Mouse (Mus musculus): ENCODE measurements around the gene Olfr1361. TPM values are rescaled to one million over a fixed set of nuclear protein-coding genes. Genes with fewer than 3 reads are reported as not detected.
A peak's percentile ranks its signal among the peaks of the same experiment; 100 is the strongest.

Gene Olfr1361
- not detected in 2 replicates for polyA plus RNA-seq (2012; ENCODE audit: insufficient read depth, insufficient read length, low replicate concordance, missing spikeins)

DNA sequence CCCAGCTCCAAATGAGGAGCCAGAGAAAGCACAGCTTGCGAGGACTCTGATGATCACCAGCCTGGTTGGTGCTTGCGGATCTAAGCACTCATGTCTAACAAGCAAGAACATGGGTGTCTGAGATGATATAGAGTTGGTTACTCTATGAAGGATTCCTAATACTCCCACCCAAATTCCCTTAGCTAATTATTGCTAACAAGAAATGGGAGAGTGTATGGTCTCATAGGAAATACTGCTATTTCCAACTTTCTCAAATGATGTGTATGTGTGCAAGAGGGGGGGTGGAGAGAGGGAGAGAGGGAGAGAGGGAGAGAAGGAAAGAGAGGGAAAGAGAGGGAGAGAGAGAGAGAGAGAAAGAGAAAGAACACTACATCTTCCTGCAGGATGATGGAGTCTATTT is at the start of gene Olfr1361:
TSS of gene Olfr1361 (minus strand) at position 101 of the 400 bp plus-strand sequence.
- 74% methylated on average over 2 of the region's 2 CpGs for WGBS
- Histone ChIP-seq H3K4me3 (ENCODE audit: insufficient read depth, low read depth, low read length) (no peak within 1 kb of the TSS), H3K27ac (ENCODE audit: insufficient read depth, low read depth, low read length) (no peak within 1 kb of the TSS), H3K4me1 (ENCODE audit: control insufficient read depth, insufficient read depth, low read length) (no peaks in the 10 kb centered on the region)
- TF ChIP-seq POLR2A (IDR thresholded peaks at IDR 0.05; ENCODE audit: insufficient read depth, low read depth, low read length) (no peak), CTCF (IDR thresholded peaks at IDR 0.05; ENCODE audit: insufficient read depth, low read depth, low read length) (no peak)

DNA sequence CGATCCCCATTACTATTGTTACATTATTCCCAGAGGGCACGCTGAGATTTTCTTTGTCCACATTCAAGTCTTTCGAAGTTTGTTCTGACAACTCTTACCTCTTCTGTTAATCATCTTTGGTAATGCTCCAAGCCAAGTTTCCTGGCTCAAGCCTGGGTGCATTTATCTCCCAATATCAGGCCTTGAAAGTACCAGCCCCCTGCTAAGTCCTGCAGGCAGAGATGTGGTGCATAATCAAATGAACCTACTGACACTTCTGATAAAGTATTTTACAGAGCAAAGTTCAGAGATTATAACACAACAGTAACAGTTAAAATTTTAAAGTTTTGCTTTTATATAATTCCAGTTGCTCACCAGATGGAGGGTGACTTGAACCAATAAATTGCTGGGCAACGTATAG is 48.5 kb upstream of the Olfr1361 start:
- no peaks in the 10 kb centered on the region for H3K4me1 ChIP-seq (ENCODE audit: control insufficient read depth, insufficient read depth, low read length)
- WGBS: 37% methylated on average over 4 of the region's 4 CpGs
- no peak overlapping the region for H3K4me3 ChIP-seq (ENCODE audit: insufficient read depth, low read depth, low read length)
- H3K27ac ChIP-seq (ENCODE audit: insufficient read depth, low read depth, low read length): no peak overlapping the region
- TF ChIP-seq POLR2A (IDR thresholded peaks at IDR 0.05; ENCODE audit: insufficient read depth, low read depth, low read length) (no peak), CTCF (IDR thresholded peaks at IDR 0.05; ENCODE audit: insufficient read depth, low read depth, low read length) (no peak)

DNA sequence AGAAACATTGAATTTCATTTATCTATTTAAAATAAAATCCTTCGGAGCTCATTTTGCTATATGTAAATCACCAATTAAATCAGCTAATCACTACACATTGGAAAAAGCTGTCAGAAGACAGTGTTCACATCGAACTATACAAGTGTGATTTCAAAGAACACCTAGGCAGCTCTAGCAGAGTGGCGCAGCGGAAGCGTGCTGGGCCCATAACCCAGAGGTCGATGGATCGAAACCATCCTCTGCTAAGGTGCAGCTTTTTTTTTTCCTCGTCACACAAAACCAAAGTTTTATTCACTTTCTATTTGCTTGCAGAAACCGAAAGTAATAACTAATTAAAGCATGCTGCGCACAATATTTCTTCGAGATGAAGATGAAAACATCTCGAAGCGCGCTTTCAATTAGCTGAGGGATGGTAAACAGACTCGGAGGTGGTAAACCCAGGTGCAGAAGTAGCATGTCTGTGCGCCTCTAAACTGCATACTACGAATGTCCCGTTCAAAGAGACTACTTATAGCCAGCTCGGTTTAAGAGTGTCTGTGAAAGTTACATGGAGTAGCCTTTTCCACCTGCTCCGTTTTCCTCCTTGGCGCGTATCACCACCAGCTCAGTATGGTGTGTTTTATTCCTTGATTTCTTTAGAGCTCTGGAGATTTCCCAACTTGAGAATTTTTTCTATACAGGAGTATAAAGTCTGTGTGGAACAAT is 47.8 kb upstream of the Olfr1361 start:
- 5% methylated on average over 22 of the region's 22 CpGs for WGBS
- Histone ChIP-seq H3K4me1 (ENCODE audit: control insufficient read depth, insufficient read depth, low read length) (no peaks in the 10 kb centered on the region), H3K4me3 (ENCODE audit: insufficient read depth, low read depth, low read length) (peak overlapping the region; percentile 16), H3K27ac (ENCODE audit: insufficient read depth, low read depth, low read length) (no peak overlapping the region)
- TF ChIP-seq CTCF (IDR thresholded peaks at IDR 0.05; ENCODE audit: insufficient read depth, low read depth, low read length) (no peak), POLR2A (IDR thresholded peaks at IDR 0.05; ENCODE audit: insufficient read depth, low read depth, low read length) (no peak)

DNA sequence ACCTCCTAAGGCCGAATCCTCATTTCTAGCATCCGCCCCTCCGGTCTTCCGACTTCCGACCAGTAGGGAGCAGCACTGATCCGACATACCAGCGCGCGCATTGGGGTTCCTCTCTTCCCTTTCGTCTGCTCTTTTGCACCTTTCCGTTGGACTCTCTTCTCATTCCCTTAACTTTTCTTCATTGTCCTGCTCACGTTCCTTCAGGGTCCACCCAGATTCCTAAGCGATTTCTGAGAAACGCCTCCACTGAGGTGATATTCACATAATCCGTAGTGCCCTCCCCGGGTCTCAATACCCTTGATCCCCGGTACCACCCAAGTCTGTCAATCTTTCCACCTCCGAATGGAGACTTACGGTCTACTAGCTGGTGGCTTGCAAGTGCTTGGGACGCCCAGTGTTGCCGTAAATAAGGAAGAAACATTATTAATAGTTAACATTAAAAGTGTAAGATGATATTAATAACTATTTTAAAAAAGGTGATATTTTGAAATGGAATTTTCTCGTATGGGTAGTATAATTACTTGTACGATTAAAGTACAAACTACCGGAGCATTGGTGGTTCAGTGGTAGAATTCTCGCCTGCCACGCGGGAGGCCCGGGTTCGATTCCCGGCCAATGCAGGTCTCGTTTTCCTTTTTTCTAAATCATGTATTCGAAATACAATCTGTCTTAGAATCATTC is 47.0 kb upstream of the Olfr1361 start:
- WGBS: under 1% methylated on average over 32 of the region's 32 CpGs
- no peaks in the 10 kb centered on the region for H3K4me1 ChIP-seq (ENCODE audit: control insufficient read depth, insufficient read depth, low read length)
- TF ChIP-seq CTCF (IDR thresholded peaks at IDR 0.05; ENCODE audit: insufficient read depth, low read depth, low read length) (peak; percentile 60; the same call in 1 of the 2 replicates), POLR2A (IDR thresholded peaks at IDR 0.05; ENCODE audit: insufficient read depth, low read depth, low read length) (no peak)
- peak overlapping the region; percentile 88 for H3K27ac ChIP-seq (ENCODE audit: insufficient read depth, low read depth, low read length)
- peak overlapping the region; percentile 86 for H3K4me3 ChIP-seq (ENCODE audit: insufficient read depth, low read depth, low read length)

DNA sequence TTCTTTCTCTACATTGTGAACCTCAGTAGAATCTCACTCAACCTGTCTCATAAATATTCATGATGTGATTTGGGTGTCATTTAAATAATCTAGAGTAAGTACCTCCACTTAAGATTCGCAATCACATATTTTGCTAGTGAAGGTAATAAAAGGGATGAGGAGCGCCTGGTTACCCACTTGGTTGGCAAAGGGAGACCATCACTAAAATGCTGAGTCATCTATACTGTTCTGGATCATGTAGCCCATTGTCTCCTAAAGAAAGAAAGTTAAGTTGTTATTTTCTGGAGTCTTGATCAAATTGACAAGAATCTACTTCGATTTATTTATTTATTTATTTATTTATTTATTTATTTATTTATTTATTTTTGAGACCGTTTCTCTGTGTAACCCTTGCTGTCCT is 43.5 kb upstream of the Olfr1361 start:
- H3K4me3 ChIP-seq (ENCODE audit: insufficient read depth, low read depth, low read length): no peak overlapping the region
- TF ChIP-seq CTCF (IDR thresholded peaks at IDR 0.05; ENCODE audit: insufficient read depth, low read depth, low read length) (no peak), POLR2A (IDR thresholded peaks at IDR 0.05; ENCODE audit: insufficient read depth, low read depth, low read length) (no peak)
- H3K4me1 ChIP-seq (ENCODE audit: control insufficient read depth, insufficient read depth, low read length): no peaks in the 10 kb centered on the region
- no peak overlapping the region for H3K27ac ChIP-seq (ENCODE audit: insufficient read depth, low read depth, low read length)
- WGBS: 69% methylated on average over 4 of the region's 4 CpGs

DNA sequence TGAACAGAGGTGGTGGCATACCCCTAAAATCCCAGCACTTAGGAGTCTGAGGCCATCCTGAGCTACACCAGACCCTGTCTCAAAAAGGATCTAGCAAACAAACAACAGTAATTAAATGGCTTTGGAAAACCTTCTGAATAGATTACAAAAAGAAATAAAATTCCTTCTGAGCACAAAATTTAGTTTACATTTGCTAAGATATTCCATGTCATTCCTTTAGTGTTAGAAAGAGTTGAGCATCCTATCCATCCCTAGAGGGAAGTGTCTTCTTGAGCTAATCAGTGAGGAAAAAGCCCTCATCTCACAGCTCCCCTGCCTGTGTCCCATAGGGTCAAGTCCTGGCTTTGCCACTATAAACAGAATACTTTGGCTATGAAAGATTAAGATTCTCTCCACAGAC is 34.6 kb upstream of the Olfr1361 start, which contains the start of gene Olfr1359:
TSS of gene Olfr1359 (plus strand) at position 301 of the 400 bp plus-strand sequence.
- TF ChIP-seq CTCF (IDR thresholded peaks at IDR 0.05; ENCODE audit: insufficient read depth, low read depth, low read length) (no peak), POLR2A (IDR thresholded peaks at IDR 0.05; ENCODE audit: insufficient read depth, low read depth, low read length) (no peak)
- Histone ChIP-seq H3K27ac (ENCODE audit: insufficient read depth, low read depth, low read length) (no peak within 1 kb of the TSS), H3K4me3 (ENCODE audit: insufficient read depth, low read depth, low read length) (no peak within 1 kb of the TSS), H3K4me1 (ENCODE audit: control insufficient read depth, insufficient read depth, low read length) (no peaks in the 10 kb centered on the region)

DNA sequence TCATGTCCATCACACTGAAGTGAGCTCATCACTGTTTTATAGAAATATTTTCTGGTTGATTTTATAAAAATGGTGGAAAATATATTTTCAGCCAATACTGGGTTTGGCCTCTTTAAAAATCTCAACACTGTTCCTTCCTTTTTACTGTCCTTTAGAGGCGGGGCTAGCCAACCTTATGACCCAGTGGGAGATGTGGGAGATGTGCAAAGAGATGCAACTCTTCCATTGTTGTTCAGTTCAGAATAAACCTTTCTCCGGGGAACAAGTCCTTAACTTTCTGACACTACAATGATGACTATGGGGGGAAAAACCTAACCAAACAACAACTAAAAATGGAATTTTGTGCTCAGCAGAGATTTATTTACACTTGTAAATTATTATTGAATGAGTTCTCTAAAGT is 14.1 kb upstream of the Olfr1361 start, which contains the start of gene Olfr1360:
TSS of gene Olfr1360 (minus strand) at position 101 of the 400 bp plus-strand sequence.
- Histone ChIP-seq H3K27ac (ENCODE audit: insufficient read depth, low read depth, low read length) (no peak within 1 kb of the TSS), H3K4me1 (ENCODE audit: control insufficient read depth, insufficient read depth, low read length) (no peaks in the 10 kb centered on the region), H3K4me3 (ENCODE audit: insufficient read depth, low read depth, low read length) (no peak within 1 kb of the TSS)
- no peak for TF ChIP-seq CTCF (IDR thresholded peaks at IDR 0.05; ENCODE audit: insufficient read depth, low read depth, low read length)
- no peak for TF ChIP-seq POLR2A (IDR thresholded peaks at IDR 0.05; ENCODE audit: insufficient read depth, low read depth, low read length)
- WGBS: 92% methylated on average over 2 of the region's 2 CpGs

DNA sequence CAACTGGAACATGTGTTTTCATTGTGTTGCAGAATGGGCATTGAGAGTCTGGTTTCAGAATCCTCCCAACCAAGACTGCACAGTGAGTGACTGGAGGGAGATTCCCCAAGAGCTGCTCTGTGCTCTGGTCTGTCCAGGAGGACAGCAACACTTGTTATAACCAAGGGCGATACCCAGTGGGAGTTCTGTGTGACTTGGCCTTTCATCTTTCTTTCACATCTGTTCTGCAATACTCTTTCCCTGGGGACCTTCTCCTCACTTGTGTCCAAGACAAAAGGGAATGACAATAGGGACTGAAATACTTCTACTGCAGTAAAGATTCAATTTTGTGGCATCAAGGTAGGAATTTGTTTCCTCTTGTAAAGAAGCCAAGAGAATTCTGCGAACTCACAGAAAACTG is 20.8 kb downstream of the Olfr1361 start, which contains the start of gene Olfr11:
TSS of gene Olfr11 (minus strand) at position 101 of the 400 bp plus-strand sequence.
- Histone ChIP-seq H3K4me1 (ENCODE audit: control insufficient read depth, insufficient read depth, low read length) (no peaks in the 10 kb centered on the region), H3K4me3 (ENCODE audit: insufficient read depth, low read depth, low read length) (no peak within 1 kb of the TSS), H3K27ac (ENCODE audit: insufficient read depth, low read depth, low read length) (no peak within 1 kb of the TSS)
- WGBS: 75% methylated on average over 2 of the region's 2 CpGs
- TF ChIP-seq POLR2A (IDR thresholded peaks at IDR 0.05; ENCODE audit: insufficient read depth, low read depth, low read length) (no peak), CTCF (IDR thresholded peaks at IDR 0.05; ENCODE audit: insufficient read depth, low read depth, low read length) (no peak)

DNA sequence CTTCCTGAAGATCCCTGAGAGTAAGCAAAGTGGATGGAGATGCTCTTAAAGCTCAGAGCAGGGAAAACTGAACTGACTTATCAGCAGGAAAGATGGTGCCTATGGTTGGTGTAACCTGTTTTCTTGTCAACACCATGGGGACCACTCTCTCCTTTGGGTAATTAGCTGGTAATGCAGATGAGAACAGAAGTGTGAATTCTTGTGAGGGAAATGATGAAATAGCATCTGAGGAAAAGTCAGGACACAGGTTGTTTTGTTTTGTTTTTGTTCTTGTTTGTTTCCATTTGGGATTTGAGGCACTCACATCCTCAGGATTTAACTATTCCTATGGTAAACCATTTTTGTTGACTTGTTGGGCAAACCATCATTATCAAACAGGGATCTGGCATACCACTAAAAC is 49.3 kb downstream of the Olfr1361 start, which contains the start of gene Olfr1362:
TSS of gene Olfr1362 (minus strand) at position 101 of the 400 bp plus-strand sequence.
- H3K4me1 ChIP-seq (ENCODE audit: control insufficient read depth, insufficient read depth, low read length): no peaks in the 10 kb centered on the region
- no peak within 1 kb of the TSS for H3K4me3 ChIP-seq (ENCODE audit: insufficient read depth, low read depth, low read length)
- no peak for TF ChIP-seq POLR2A (IDR thresholded peaks at IDR 0.05; ENCODE audit: insufficient read depth, low read depth, low read length)
- TF ChIP-seq CTCF (IDR thresholded peaks at IDR 0.05; ENCODE audit: insufficient read depth, low read depth, low read length): no peak
- no peak within 1 kb of the TSS for H3K27ac ChIP-seq (ENCODE audit: insufficient read depth, low read depth, low read length)

Other genes with a start within 250 kb of the Olfr1361 start
- gene Pgbd1, start 222.3 kb downstream of the Olfr1361 start, polyA plus RNA-seq (2012; ENCODE audit: insufficient read depth, insufficient read length, low replicate concordance, missing spikeins): not detected in 2 replicates
- not detected in 2 replicates for gene Zscan26, start 209.7 kb downstream of the Olfr1361 start, polyA plus RNA-seq (2012; ENCODE audit: insufficient read depth, insufficient read length, low replicate concordance, missing spikeins)
- not detected in 2 replicates for gene Nkapl, start 194.9 kb downstream of the Olfr1361 start, polyA plus RNA-seq (2012; ENCODE audit: insufficient read depth, insufficient read length, low replicate concordance, missing spikeins)
- not detected in 2 replicates for gene Zkscan4, start 184.5 kb downstream of the Olfr1361 start, polyA plus RNA-seq (2012; ENCODE audit: insufficient read depth, insufficient read length, low replicate concordance, missing spikeins)
- not detected in 2 replicates for gene Gm10065, start 183.9 kb downstream of the Olfr1361 start, polyA plus RNA-seq (2012; ENCODE audit: insufficient read depth, insufficient read length, low replicate concordance, missing spikeins)
- not detected in 2 replicates for gene AK157302, start 168.2 kb downstream of the Olfr1361 start, polyA plus RNA-seq (2012; ENCODE audit: insufficient read depth, insufficient read length, low replicate concordance, missing spikeins)
- gene Gm11273, start 162.0 kb downstream of the Olfr1361 start, polyA plus RNA-seq (2012; ENCODE audit: insufficient read depth, insufficient read length, low replicate concordance, missing spikeins): not detected in 2 replicates
- not detected in 2 replicates for gene Zkscan8, start 132.3 kb downstream of the Olfr1361 start, polyA plus RNA-seq (2012; ENCODE audit: insufficient read depth, insufficient read length, low replicate concordance, missing spikeins)
- not detected in 2 replicates for gene Olfr1366, start 120.6 kb downstream of the Olfr1361 start, polyA plus RNA-seq (2012; ENCODE audit: insufficient read depth, insufficient read length, low replicate concordance, missing spikeins)
- not detected in 2 replicates for gene Olfr1535, start 103.5 kb downstream of the Olfr1361 start, polyA plus RNA-seq (2012; ENCODE audit: insufficient read depth, insufficient read length, low replicate concordance, missing spikeins)
- gene Olfr1364, start 81.6 kb downstream of the Olfr1361 start, polyA plus RNA-seq (2012; ENCODE audit: insufficient read depth, insufficient read length, low replicate concordance, missing spikeins): not detected in 2 replicates
- gene Olfr1362, start 49.4 kb downstream of the Olfr1361 start, polyA plus RNA-seq (2012; ENCODE audit: insufficient read depth, insufficient read length, low replicate concordance, missing spikeins): not detected in 2 replicates
- gene Olfr11, start 20.9 kb downstream of the Olfr1361 start, polyA plus RNA-seq (2012; ENCODE audit: insufficient read depth, insufficient read length, low replicate concordance, missing spikeins): not detected in 2 replicates
- gene Olfr1360, start 14.0 kb upstream of the Olfr1361 start, polyA plus RNA-seq (2012; ENCODE audit: insufficient read depth, insufficient read length, low replicate concordance, missing spikeins): not detected in 2 replicates
- not detected in 2 replicates for gene Olfr1359, start 34.7 kb upstream of the Olfr1361 start, polyA plus RNA-seq (2012; ENCODE audit: insufficient read depth, insufficient read length, low replicate concordance, missing spikeins)
- gene Hist1h2bl, start 52.8 kb upstream of the Olfr1361 start, polyA plus RNA-seq (2012; ENCODE audit: insufficient read depth, insufficient read length, low replicate concordance, missing spikeins): not detected in 2 replicates
- not detected in 2 replicates for gene Hist1h2ai, start 53.0 kb upstream of the Olfr1361 start, polyA plus RNA-seq (2012; ENCODE audit: insufficient read depth, insufficient read length, low replicate concordance, missing spikeins)
- gene Hist1h3h, start 54.3 kb upstream of the Olfr1361 start, polyA plus RNA-seq (2012; ENCODE audit: insufficient read depth, insufficient read length, low replicate concordance, missing spikeins): not detected in 2 replicates
- gene Hist1h2bm, start 58.7 kb upstream of the Olfr1361 start, polyA plus RNA-seq (2012; ENCODE audit: insufficient read depth, insufficient read length, low replicate concordance, missing spikeins): not detected in 2 replicates
- gene Hist1h4j, start 71.7 kb upstream of the Olfr1361 start, polyA plus RNA-seq (2012; ENCODE audit: insufficient read depth, insufficient read length, low replicate concordance, missing spikeins): not detected in 2 replicates
- not detected in 2 replicates for gene Hist1h4k, start 87.1 kb upstream of the Olfr1361 start, polyA plus RNA-seq (2012; ENCODE audit: insufficient read depth, insufficient read length, low replicate concordance, missing spikeins)
- not detected in 2 replicates for gene Hist1h2ak, start 90.4 kb upstream of the Olfr1361 start, polyA plus RNA-seq (2012; ENCODE audit: insufficient read depth, insufficient read length, low replicate concordance, missing spikeins)
- not detected in 2 replicates for gene Hist1h2bn, start 90.7 kb upstream of the Olfr1361 start, polyA plus RNA-seq (2012; ENCODE audit: insufficient read depth, insufficient read length, low replicate concordance, missing spikeins)
- not detected in 2 replicates for gene Hist1h1b, start 117.2 kb upstream of the Olfr1361 start, polyA plus RNA-seq (2012; ENCODE audit: insufficient read depth, insufficient read length, low replicate concordance, missing spikeins)
- gene Hist1h3i, start 120.0 kb upstream of the Olfr1361 start, polyA plus RNA-seq (2012; ENCODE audit: insufficient read depth, insufficient read length, low replicate concordance, missing spikeins): not detected in 2 replicates
- not detected in 2 replicates for gene Hist1h2an, start 123.8 kb upstream of the Olfr1361 start, polyA plus RNA-seq (2012; ENCODE audit: insufficient read depth, insufficient read length, low replicate concordance, missing spikeins)
- gene Hist1h2bp, start 124.1 kb upstream of the Olfr1361 start, polyA plus RNA-seq (2012; ENCODE audit: insufficient read depth, insufficient read length, low replicate concordance, missing spikeins): not detected in 2 replicates
- not detected in 2 replicates for gene Hist1h2bq, start 146.8 kb upstream of the Olfr1361 start, polyA plus RNA-seq (2012; ENCODE audit: insufficient read depth, insufficient read length, low replicate concordance, missing spikeins)
- gene Hist1h2ao, start 147.1 kb upstream of the Olfr1361 start, polyA plus RNA-seq (2012; ENCODE audit: insufficient read depth, insufficient read length, low replicate concordance, missing spikeins): not detected in 2 replicates
- not detected in 2 replicates for gene Hist1h4m, start 148.4 kb upstream of the Olfr1361 start, polyA plus RNA-seq (2012; ENCODE audit: insufficient read depth, insufficient read length, low replicate concordance, missing spikeins)
- not detected in 2 replicates for gene Hist1h4n, start 168.8 kb upstream of the Olfr1361 start, polyA plus RNA-seq (2012; ENCODE audit: insufficient read depth, insufficient read length, low replicate concordance, missing spikeins)
- gene Hist1h2ap, start 170.1 kb upstream of the Olfr1361 start, polyA plus RNA-seq (2012; ENCODE audit: insufficient read depth, insufficient read length, low replicate concordance, missing spikeins): not detected in 2 replicates
- not detected in 2 replicates for gene Hist1h2br, start 170.4 kb upstream of the Olfr1361 start, polyA plus RNA-seq (2012; ENCODE audit: insufficient read depth, insufficient read length, low replicate concordance, missing spikeins)